Mouse (Mus musculus) megakaryocyte, adult 5-6 weeks (primary cell): ENCODE data around the gene Tiparp. TPM values are rescaled to one million over a fixed set of nuclear protein-coding genes. Genes with fewer than 3 reads are reported as not detected.
A peak's percentile ranks its signal among the peaks of the same experiment; 100 is the strongest.

Source experiments
- ATAC-seq: 2 replicates; pipeline ENCODE4 v1.8.0; 2016; ENCODE audit warnings: mild to moderate bottlenecking, inconsistent platforms; ENCODE audit not compliant: poor library complexity, severe bottlenecking
- total RNA-seq, 2 experiments: library from RNA; stranded (forward) in 1 of 2; stranded (reverse) in 1 of 2; fragments of 153-499, 151-499 nt in 1 of 2; fragments of 221-1000, 200-1000 nt in 1 of 2; gene quantifications; 2 replicates each; pipeline versions ENCODE4 v1.2.3 to v1.2.4; 2015 to 2017

Tiparp gene
- total RNA-seq, 2 experiments from 2014 or later = 23.4 to 31.3 TPM

- ATAC-seq = no peak
Measured at GRCm38 (mm10) chr3:65579260-65579921, 51.2 kb downstream of the Tiparp start.

GRCm38 (mm10) chr3:65581596-65581995, 53.4 kb downstream of the Tiparp start:
- no peak for ATAC-seq

- no peak for ATAC-seq
Measured at GRCm38 (mm10) chr3:65584329-65584728, 56.1 kb downstream of the Tiparp start.

GRCm38 (mm10) chr3:65585291-65585690, 57.1 kb downstream of the Tiparp start:
- no peak for ATAC-seq

GRCm38 (mm10) chr3:65585823-65586482, 57.7 kb downstream of the Tiparp start:
- ATAC-seq = no peak

- peak; percentile 92 for ATAC-seq
Measured at GRCm38 (mm10) chr3:65586483-65586905, 58.3 kb downstream of the Tiparp start.

DNA sequence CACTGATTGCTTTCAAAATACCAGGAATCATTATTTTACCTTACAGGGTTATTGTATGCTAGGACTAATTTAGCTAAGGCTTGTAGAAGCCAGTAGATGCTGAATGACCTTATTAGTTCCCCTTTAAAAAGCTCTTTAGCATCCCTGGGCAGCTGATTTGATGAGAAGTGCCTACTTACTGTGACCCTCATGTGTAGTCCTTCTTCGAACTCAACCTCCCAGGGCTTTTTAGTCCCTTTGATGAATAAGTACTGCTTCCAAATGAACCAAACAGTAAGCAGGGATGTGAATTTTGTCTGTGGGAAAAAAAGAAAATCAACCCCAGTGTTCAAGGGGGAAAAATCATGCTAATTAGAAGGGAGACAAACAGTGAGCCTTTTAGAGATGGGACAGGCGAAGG, 58.8 kb downstream of the Tiparp start:
- ATAC-seq = no peak

DNA sequence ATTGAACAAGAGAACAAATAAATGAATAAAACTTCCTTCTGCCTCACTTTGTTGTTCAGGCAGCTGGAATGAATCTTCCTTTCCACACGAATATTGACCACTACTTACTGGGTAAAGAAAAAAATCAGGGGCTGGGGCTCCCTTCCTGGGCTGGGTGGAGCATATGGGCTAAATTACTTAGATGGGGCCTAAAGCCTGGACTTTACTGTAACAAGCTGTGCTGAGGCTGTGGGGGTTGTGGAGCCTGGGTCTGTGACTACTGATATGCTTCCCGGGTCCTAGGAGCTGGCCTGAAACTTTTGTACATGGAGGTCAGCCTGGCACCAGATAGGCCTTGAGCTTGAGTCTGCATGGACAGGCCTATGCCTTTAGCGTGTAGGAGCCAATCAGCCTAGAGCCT, 60.2 kb downstream of the Tiparp start:
- ATAC-seq = no peak

DNA sequence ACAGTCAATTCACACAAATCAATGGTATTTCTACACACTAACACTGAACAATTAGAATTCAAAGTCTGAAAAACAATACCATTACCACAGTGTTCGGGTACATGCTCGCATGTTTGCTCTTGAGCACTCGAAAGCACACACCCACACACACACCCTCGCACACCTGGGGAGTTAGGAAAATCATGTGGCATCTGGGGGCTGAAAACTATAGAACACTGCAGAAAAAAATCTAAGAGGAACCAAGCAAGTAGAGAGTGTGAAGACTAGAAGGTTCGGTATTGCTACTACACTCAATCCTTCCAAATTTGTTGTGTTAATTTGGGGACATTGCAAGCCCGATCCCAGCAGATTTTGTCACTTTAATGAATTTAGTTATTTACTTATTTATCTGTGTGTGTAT, 64.6 kb downstream of the Tiparp start:
- ATAC-seq = no peak

- no peak for ATAC-seq
Measured at GRCm38 (mm10) chr3:65594493-65594892, 66.3 kb downstream of the Tiparp start.

GRCm38 (mm10) chr3:65595196-65595595, 67.0 kb downstream of the Tiparp start:
- no peak for ATAC-seq

GRCm38 (mm10) chr3:65598071-65598830, 70.0 kb downstream of the Tiparp start:
- ATAC-seq = no peak

- ATAC-seq = no peak
Measured at GRCm38 (mm10) chr3:65599151-65599550, 70.9 kb downstream of the Tiparp start.

- ATAC-seq = no peak
Measured at GRCm38 (mm10) chr3:65601291-65602050, 73.3 kb downstream of the Tiparp start.

GRCm38 (mm10) chr3:65603392-65604055, 75.3 kb downstream of the Tiparp start:
- ATAC-seq = no peak

Other genes starting within 250 kb of the Tiparp start
- 220 and 234 TPM in 2 replicates for gene Ssr3, start 135.8 kb upstream of the Tiparp start, total RNA-seq (2015)
- 214 and 228 TPM in 2 replicates for gene Ssr3, start 135.8 kb upstream of the Tiparp start, total RNA-seq (2017)
- 1.2 and 2.1 TPM in 2 replicates for gene Lekr1, start 137.8 kb downstream of the Tiparp start, total RNA-seq (2015)
- gene Lekr1, start 137.8 kb downstream of the Tiparp start, total RNA-seq (2017) = 0.70 and 1.6 TPM in 2 replicates